Mouse (Mus musculus) neural tube, embryonic 11.5 days (tissue): ENCODE measurements around the gene Rcl1. TPM values are rescaled to one million over a fixed set of nuclear protein-coding genes. Genes with fewer than 3 reads are reported as not detected.
A peak's percentile ranks its signal among the peaks of the same experiment; 100 is the strongest.

Source experiments
- ATAC-seq: fragments of 200-750 bp; cut with Nextera tagmentation; 2 replicates; pipeline ENCODE4 v1.8.0; 2017; ENCODE audit warnings: moderate number of reproducible peaks, mild to moderate bottlenecking, moderate TSS enrichment, moderate library complexity; ENCODE audit not compliant: insufficient read depth, low FRiP score, low TSS enrichment
- DNase-seq: peaks from one replicate; pipeline ENCODE4 v3.0.0-alpha.2; 2015; ENCODE audit warnings: low spot score
- H3K27ac ChIP-seq: fragments of 300-500 bp; sonication (generic); 2 replicates; pipeline ENCODE4 v1.5.1; 2014; ENCODE audit warnings: low read depth, mild to moderate bottlenecking, low read length
- H3K27me3 ChIP-seq: fragments of 300-500 bp; sonication (generic); 2 replicates; pipeline ENCODE4 v1.6.1; 2014; ENCODE audit warnings: mild to moderate bottlenecking, low read length, mixed read lengths; ENCODE audit not compliant: control insufficient read depth, insufficient read depth
- H3K36me3 ChIP-seq: fragments of 300-500 bp; sonication (generic); 2 replicates; pipeline ENCODE4 v1.6.1; 2014; ENCODE audit warnings: mild to moderate bottlenecking, low read length, moderate library complexity, mixed read lengths; ENCODE audit not compliant: control insufficient read depth, insufficient read depth
- H3K4me1 ChIP-seq: fragments of 300-500 bp; sonication (generic); 2 replicates; pipeline ENCODE4 v1.6.1; 2014; ENCODE audit warnings: low read length, mixed read lengths; ENCODE audit not compliant: control insufficient read depth, insufficient read depth
- H3K4me2 ChIP-seq: fragments of 300-500 bp; sonication (generic); 2 replicates; pipeline ENCODE4 v1.6.1; 2014; ENCODE audit warnings: low read depth, mild to moderate bottlenecking, moderate library complexity
- H3K4me3 ChIP-seq: fragments of 300-500 bp; sonication (generic); 2 replicates; pipeline ENCODE4 v1.5.1; 2014; ENCODE audit warnings: low read depth, low read length
- H3K9ac ChIP-seq: fragments of 300-500 bp; sonication (generic); 2 replicates; pipeline ENCODE4 v1.6.1; 2014; ENCODE audit warnings: mild to moderate bottlenecking, low read length
- H3K9me3 ChIP-seq: fragments of 300-500 bp; sonication (generic); 2 replicates; pipeline ENCODE4 v1.6.1; 2016; ENCODE audit warnings: low read length; ENCODE audit not compliant: control insufficient read depth
- WGBS: fragments of 180-500 bp; shearing (Covaris S2); extraction: QIAGEN DNeasy Blood & Tissue Kit; methylation state at CpG from one replicate; pipeline ENCODE4 v1.1.7; 2014; 5-methylcytosine and 5-hydroxymethylcytosine counted together
- microRNA counts: library from miRNA; unstranded; fragments of <30 nt; microRNA quantifications from one replicate; lab custom pipeline; 2015
- microRNA-seq: library from miRNA; unstranded; fragments of <30 nt; microRNA quantifications from one replicate; pipeline ENCODE4, GENCODE M21; 2016
- polyA plus RNA-seq: library from polyadenylated mRNA; unstranded; fragments of >200 nt; fragmentation: Nextera tagmentation; extraction: Ambion mirVana; gene quantifications from 2 replicates; pipeline ENCODE4 v1.2.1, GENCODE M21; 2014

The Rcl1 gene
- polyA plus RNA-seq, 1 experiment from 2014 or later: 58.8 TPM

- ATAC-seq: no peak
- WGBS: 83% methylated on average over 6 of the region's 6 CpGs
- no peaks in the 10 kb centered on the region for H3K9me3 ChIP-seq
- no peak overlapping the region for H3K4me2 ChIP-seq
- DNase-seq: no peak
- H3K9ac ChIP-seq: no peak overlapping the region
- H3K4me3 ChIP-seq: no peak overlapping the region
- H3K27ac ChIP-seq: no peak overlapping the region
- no peaks in the 10 kb centered on the region for H3K36me3 ChIP-seq
- no peaks in the 10 kb centered on the region for H3K4me1 ChIP-seq
- no peaks in the 10 kb centered on the region for H3K27me3 ChIP-seq
Measured at GRCm38 (mm10) chr19:29167938-29168337, 66.8 kb downstream of the Rcl1 start.

GRCm38 (mm10) chr19:29180336-29180735, 79.2 kb downstream of the Rcl1 start:
- no peak overlapping the region for H3K4me3 ChIP-seq
- H3K4me2 ChIP-seq: no peak overlapping the region
- H3K27me3 ChIP-seq: no peaks in the 10 kb centered on the region
- no peaks in the 10 kb centered on the region for H3K4me1 ChIP-seq
- no peaks in the 10 kb centered on the region for H3K36me3 ChIP-seq
- ATAC-seq (no peak), DNase-seq (no peak)
- no peak overlapping the region for H3K27ac ChIP-seq
- 95% methylated on average over 4 of the region's 4 CpGs for WGBS
- no peak overlapping the region for H3K9ac ChIP-seq
- no peaks in the 10 kb centered on the region for H3K9me3 ChIP-seq

- H3K4me3 ChIP-seq: no peak overlapping the region
- no peak overlapping the region for H3K4me2 ChIP-seq
- H3K27ac ChIP-seq: no peak overlapping the region
- H3K27me3 ChIP-seq: no peaks in the 10 kb centered on the region
- no peak overlapping the region for H3K9ac ChIP-seq
- DNase-seq (no peak), ATAC-seq (no peak)
- no peaks in the 10 kb centered on the region for H3K4me1 ChIP-seq
- no peaks in the 10 kb centered on the region for H3K36me3 ChIP-seq
- no peaks in the 10 kb centered on the region for H3K9me3 ChIP-seq
- 91% methylated on average over 5 of the region's 5 CpGs for WGBS
Measured at GRCm38 (mm10) chr19:29182166-29182565, 81.0 kb downstream of the Rcl1 start.

- Histone ChIP-seq H3K27me3 (no peaks in the 10 kb centered on the region), H3K27ac (no peak overlapping the region), H3K9me3 (no peaks in the 10 kb centered on the region), H3K9ac (no peak overlapping the region), H3K4me2 (no peak overlapping the region), H3K36me3 (no peaks in the 10 kb centered on the region), H3K4me1 (no peaks in the 10 kb centered on the region), H3K4me3 (no peak overlapping the region)
- ATAC-seq (no peak), DNase-seq (no peak)
- WGBS: 53% methylated on average over 7 of the region's 7 CpGs
Measured at GRCm38 (mm10) chr19:29185122-29185521, 83.9 kb downstream of the Rcl1 start.

GRCm38 (mm10) chr19:29185552-29186232, 84.5 kb downstream of the Rcl1 start:
- no peak overlapping the region for H3K9ac ChIP-seq
- H3K27ac ChIP-seq: no peak overlapping the region
- no peaks in the 10 kb centered on the region for H3K9me3 ChIP-seq
- ATAC-seq (no peak), DNase-seq (no peak)
- no peak overlapping the region for H3K4me3 ChIP-seq
- no peak overlapping the region for H3K4me2 ChIP-seq
- H3K36me3 ChIP-seq: no peaks in the 10 kb centered on the region
- H3K27me3 ChIP-seq: no peaks in the 10 kb centered on the region
- no peaks in the 10 kb centered on the region for H3K4me1 ChIP-seq
- 85% methylated on average over 9 of the region's 9 CpGs for WGBS

- WGBS: 81% methylated on average over 2 of the region's 2 CpGs
Measured at GRCm38 (mm10) chr19:29188879-29189278, 87.7 kb downstream of the Rcl1 start.

More at GRCm38 (mm10) chr19:29188879-29189278, 87.7 kb downstream of the Rcl1 start:
- Histone ChIP-seq H3K27ac (no peak overlapping the region), H3K9me3 (no peaks in the 10 kb centered on the region), H3K36me3 (no peaks in the 10 kb centered on the region), H3K27me3 (no peaks in the 10 kb centered on the region), H3K4me2 (no peak overlapping the region), H3K9ac (no peak overlapping the region), H3K4me3 (no peak overlapping the region), H3K4me1 (no peaks in the 10 kb centered on the region)
- DNase-seq (no peak), ATAC-seq (no peak)

MicroRNAs encoded within 50 kb of the gene (microRNA counts, 519-probe panel; counts per million panel counts)
- 4,535 counts per million, percentile 83 among the panel's probes with 10 or more counts for microRNA mmu-miR-101b (lab: Ali Mortazavi, UCI)

Small RNA genes lying within 50 kb of the gene (microRNA-seq; reads per million reads assigned to microRNA genes)
- 1,553 reads per million, percentile 81 among the genes with 10 or more reads in this experiment for gene Mir101b

Other genes with a start within 250 kb of the Rcl1 start
- 8.6 and 9.3 TPM in 2 replicates for gene Plpp6, start 137.4 kb upstream of the Rcl1 start, polyA plus RNA-seq
- 0.20 and 0.60 TPM in 2 replicates for gene 4430402I18Rik, start 133.6 kb upstream of the Rcl1 start, polyA plus RNA-seq
- gene Cdc37l1, start 111.0 kb upstream of the Rcl1 start, polyA plus RNA-seq: 51.8 and 53.0 TPM in 2 replicates
- gene Ak3, start 53.4 kb upstream of the Rcl1 start, polyA plus RNA-seq: 78.7 and 82.7 TPM in 2 replicates
- gene Jak2, start 150.5 kb downstream of the Rcl1 start, polyA plus RNA-seq: 12.3 and 14.3 TPM in 2 replicates
- 6.2 and 7.3 TPM in 2 replicates for gene Insl6, start 224.0 kb downstream of the Rcl1 start, polyA plus RNA-seq
- gene Rln1, start 233.3 kb downstream of the Rcl1 start, polyA plus RNA-seq: 1.2 TPM in 1 of 2 replicates, not detected in the other